Mouse (Mus musculus) erythroblast, embryonic 14.5 days (primary cell): ENCODE results near the gene Krt83.

Experiments used
- GATA1 ChIP-seq: IDR thresholded peaks from 2 replicates; pipeline ENCODE4 v1.6.1; 2012; ENCODE audit warnings: low read length, inconsistent platforms, mixed read lengths
- TAL1 ChIP-seq: IDR thresholded peaks from 3 replicates; pipeline ENCODE4 v1.6.1; 2012; ENCODE audit warnings: low read length, inconsistent platforms, mixed read lengths

DNA sequence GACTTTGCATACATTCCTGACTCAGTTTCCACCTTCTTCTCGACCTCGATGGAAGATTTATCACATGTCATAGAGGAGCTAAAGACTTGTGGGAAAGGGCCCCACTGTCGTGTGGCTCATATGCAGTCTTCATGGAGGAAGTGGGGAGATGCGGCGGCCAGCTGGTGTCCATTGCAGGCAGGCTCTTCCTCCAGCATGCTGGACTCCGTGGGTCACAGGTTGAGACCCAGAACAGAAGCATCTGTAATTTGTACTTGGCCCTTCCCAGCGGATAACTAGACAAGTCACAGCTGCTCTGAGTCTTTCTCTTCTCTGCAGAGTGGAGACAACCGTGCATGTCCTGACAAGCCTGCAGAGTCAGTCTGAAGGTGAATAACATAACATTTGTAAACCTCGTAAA lies 16.9 kb upstream of the Krt83 start:
- TF ChIP-seq TAL1 = no peak
- no peak for TF ChIP-seq GATA1
